Mouse (Mus musculus): Measurements from ENCODE around the gene Agtr2. TPM values are rescaled to one million over a fixed set of nuclear protein-coding genes. Genes with fewer than 3 reads are reported as not detected.
"Not testable (repeated sequence)": the region's sequence is repeated elsewhere in the genome, so short reads cannot be mapped to it uniquely, and the experiment has no call there.

Gene Agtr2
- polyA plus RNA-seq (2015; fragmentation: Nextera tagmentation; extraction: Ambion mirVana), result 4.2 and 5.6 TPM in 2 replicates

DNA sequence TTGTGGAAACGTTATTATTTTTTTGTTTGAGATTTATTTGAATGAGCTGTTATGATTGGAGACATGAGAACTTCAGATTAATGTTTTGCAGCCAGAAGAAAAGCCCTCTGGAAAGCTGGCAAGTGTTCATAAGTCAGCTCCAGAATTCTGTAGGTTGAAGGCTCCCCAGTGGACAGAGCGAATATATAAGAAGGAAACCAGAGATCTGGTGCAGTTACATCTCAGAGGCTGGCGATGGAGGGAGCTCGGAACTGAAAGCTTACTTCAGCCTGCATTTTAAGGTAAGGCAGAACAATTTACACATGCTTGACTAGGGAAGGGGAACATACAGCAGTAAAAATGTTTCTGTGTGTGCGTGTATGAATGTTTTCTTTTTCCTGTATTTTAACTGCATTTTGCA, at the start of gene Agtr2:
Gene Agtr2 (plus strand): TSS at position 131 of the 400 bp plus-strand sequence.
- no peak within 1 kb of the TSS for H3K27ac ChIP-seq (replicated peaks)
- no peaks in the 10 kb centered on the region for H3K4me1 ChIP-seq (replicated peaks)
- no peaks in the 10 kb centered on the region for H3K36me3 ChIP-seq
- H3K9ac ChIP-seq, result no peak within 1 kb of the TSS
- H3K27me3 ChIP-seq, result no peaks in the 10 kb centered on the region
- H3K4me3 ChIP-seq, result no peak within 1 kb of the TSS
- 0 out of 2 replicates have a peak within 1 kb of the TSS, but pooled peaks have one; percentile 15 for H3K4me2 ChIP-seq
- ATAC-seq (ENCODE audit: low FRiP score, low read depth), result no peak
- no peaks in the 10 kb centered on the region for H3K9me3 ChIP-seq
- WGBS, result 68% methylated on average over 5 of the region's 5 CpGs

DNA sequence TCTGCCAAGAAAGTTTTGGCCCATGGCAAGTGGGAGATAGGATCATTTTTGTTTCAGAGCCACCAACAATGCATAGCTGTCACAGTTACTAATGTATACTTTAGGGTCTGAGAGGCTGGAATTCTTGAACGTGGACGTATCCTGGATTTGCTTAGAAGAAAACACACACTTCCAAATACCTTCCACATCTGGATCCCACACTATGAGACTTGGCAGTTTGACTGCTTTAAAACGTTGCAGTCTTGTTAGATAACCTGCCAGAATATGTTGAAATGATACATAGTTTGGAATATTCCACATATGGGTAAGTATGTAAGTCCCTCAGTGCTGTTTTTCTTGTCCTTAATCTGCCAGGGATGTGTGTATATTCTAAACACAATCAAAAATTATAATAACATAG, 31.8 kb upstream of the Agtr2 start:
- Histone ChIP-seq H3K4me3 (no peak overlapping the region), H3K4me1 (replicated peaks) (no peaks in the 10 kb centered on the region), H3K36me3 (no peaks in the 10 kb centered on the region), H3K9me3 (no peaks in the 10 kb centered on the region), H3K9ac (no peak overlapping the region), H3K27me3 (no peaks in the 10 kb centered on the region), H3K4me2 (no peak overlapping the region), H3K27ac (replicated peaks) (no peak overlapping the region)
- ATAC-seq (ENCODE audit: low FRiP score, low read depth), result no peak
- 61% methylated on average over 3 of the region's 3 CpGs for whole genome bisulfite sequencing

DNA sequence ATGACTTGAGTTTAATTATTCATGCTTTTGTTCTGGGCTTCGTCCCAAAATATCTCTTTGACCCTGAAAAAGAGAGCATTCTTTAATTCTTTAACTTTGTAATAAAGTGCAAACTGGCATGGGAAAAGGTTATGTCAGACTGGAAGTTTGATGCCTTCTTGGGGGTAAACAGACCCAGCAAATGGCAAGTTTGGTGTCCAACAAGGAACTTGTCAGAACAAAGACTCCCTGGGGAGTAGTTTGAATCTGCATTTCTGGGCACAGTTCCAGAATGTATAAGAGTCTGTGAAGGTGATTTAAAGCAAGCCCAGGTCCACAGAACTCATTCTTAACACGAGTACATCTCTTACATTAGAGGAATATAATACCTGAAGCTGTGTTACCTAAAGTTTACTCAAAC, 3.8 kb downstream of the Agtr2 start:
- 56% methylated on average over 2 of the region's 2 CpGs for WGBS
- no peaks in the 10 kb centered on the region for H3K36me3 ChIP-seq
- no peak overlapping the region for H3K4me2 ChIP-seq
- no peaks in the 10 kb centered on the region for H3K27me3 ChIP-seq
- H3K4me1 ChIP-seq (replicated peaks), result no peaks in the 10 kb centered on the region
- no peak overlapping the region for H3K27ac ChIP-seq (replicated peaks)
- H3K9me3 ChIP-seq, result no peaks in the 10 kb centered on the region
- H3K9ac ChIP-seq, result no peak overlapping the region
- no peak overlapping the region for H3K4me3 ChIP-seq
- no peak for ATAC-seq (ENCODE audit: low FRiP score, low read depth)

DNA sequence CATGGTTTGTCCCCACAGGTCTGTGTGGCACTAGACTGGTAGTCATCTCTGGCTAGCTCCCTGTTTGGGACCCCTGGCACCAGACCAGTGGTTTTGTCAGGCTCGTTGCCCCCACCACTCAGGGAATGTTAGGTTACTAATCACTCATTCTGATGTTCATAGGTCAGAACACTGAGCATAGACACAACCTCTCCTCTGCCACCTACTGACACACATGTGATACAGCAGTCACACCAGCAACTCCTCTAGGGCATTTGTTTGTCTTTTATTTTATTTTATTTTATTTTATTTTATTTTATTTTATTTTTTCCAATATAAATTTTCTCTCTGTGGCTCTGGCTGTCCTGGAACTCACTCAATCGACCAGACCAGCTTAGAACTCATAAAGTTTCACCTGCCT, 15.9 kb downstream of the Agtr2 start:
- H3K27ac ChIP-seq (replicated peaks), result no peak overlapping the region
- no peak overlapping the region for H3K4me3 ChIP-seq
- no peaks in the 10 kb centered on the region for H3K36me3 ChIP-seq
- no peak for ATAC-seq (ENCODE audit: low FRiP score, low read depth)
- no peak overlapping the region for H3K4me2 ChIP-seq
- no peaks in the 10 kb centered on the region for H3K4me1 ChIP-seq (replicated peaks)
- no peak overlapping the region for H3K9ac ChIP-seq
- 38% methylated on average over 2 of the region's 2 CpGs for WGBS
- no peaks in the 10 kb centered on the region for H3K9me3 ChIP-seq
- no peaks in the 10 kb centered on the region for H3K27me3 ChIP-seq

DNA sequence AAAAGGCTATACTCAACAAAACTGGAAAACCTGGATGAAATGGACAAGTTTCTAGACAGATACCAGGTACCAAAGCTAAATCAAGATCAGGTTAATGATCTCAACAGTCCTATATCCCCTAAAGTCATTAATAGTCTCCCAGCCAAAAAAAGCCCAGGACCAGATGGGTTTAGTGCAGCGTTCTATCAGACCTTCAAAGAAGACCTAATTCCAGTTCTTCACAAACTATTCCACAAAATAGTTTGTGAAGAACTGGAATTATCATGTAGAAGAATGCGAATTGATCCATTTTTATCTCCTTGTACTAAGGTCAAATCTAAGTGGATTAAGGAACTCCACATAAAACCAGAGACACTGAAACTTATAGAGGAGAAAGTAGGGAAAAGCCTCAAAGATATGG, 23.0 kb downstream of the Agtr2 start:
- WGBS, result 88% methylated on average over 2 of the region's 2 CpGs
- H3K27me3 ChIP-seq; H3K4me2 ChIP-seq; H3K4me1 ChIP-seq (replicated peaks); ATAC-seq (ENCODE audit: low FRiP score, low read depth); H3K9ac ChIP-seq; H3K27ac ChIP-seq (replicated peaks); H3K4me3 ChIP-seq; H3K36me3 ChIP-seq; H3K9me3 ChIP-seq: not testable (repeated sequence)

DNA sequence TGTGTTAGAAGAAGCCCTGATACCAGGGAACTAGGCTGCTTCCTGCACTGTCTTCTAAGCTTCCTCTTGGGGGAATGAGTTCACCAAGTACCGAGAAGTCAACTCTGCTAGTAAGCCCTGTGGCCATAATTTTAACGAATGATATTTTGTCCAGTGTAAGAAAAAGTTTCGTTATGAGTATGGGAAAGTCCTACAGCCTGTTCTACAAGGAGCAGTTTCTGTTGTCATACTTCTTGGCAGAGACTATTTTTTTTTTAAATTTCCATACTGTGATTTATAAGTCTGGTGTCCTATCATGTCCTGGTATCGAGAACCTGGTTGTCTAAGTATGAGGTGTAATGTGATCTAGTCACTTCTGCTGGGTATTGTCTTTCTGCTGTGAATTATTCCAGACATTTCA, 38.2 kb downstream of the Agtr2 start:
- Histone ChIP-seq H3K27ac (replicated peaks) (no peak overlapping the region), H3K4me2 (no peak overlapping the region), H3K4me3 (no peak overlapping the region), H3K9ac (no peak overlapping the region), H3K4me1 (replicated peaks) (no peaks in the 10 kb centered on the region), H3K36me3 (no peaks in the 10 kb centered on the region), H3K9me3 (no peaks in the 10 kb centered on the region), H3K27me3 (no peaks in the 10 kb centered on the region)
- ATAC-seq (ENCODE audit: low FRiP score, low read depth), result no peak
- WGBS, result 86% methylated on average over 4 of the region's 4 CpGs

Other genes with a start within 250 kb of the Agtr2 start
- gene Slc6a14, start 230.4 kb downstream of the Agtr2 start, polyA plus RNA-seq (2015; fragmentation: Nextera tagmentation; extraction: Ambion mirVana), result not detected in 2 replicates

Data from hindbrain, embryonic 15.5 days (tissue).